Mouse (Mus musculus): ENCODE data around the gene Dgkh.

- TF ChIP-seq POLR2A (IDR thresholded peaks at IDR 0.05; ENCODE audit: insufficient read length, low read depth) (no peak), SRF (IDR thresholded peaks at IDR 0.05; ENCODE audit: control insufficient read depth, insufficient read length, low read depth) (no peak), MAX (IDR thresholded peaks at IDR 0.05; ENCODE audit: low read depth) (no peak), E2F4 (IDR thresholded peaks at IDR 0.05; ENCODE audit: insufficient read depth) (no peak), POLR2AphosphoS2 (IDR thresholded peaks at IDR 0.05; ENCODE audit: insufficient read length, low read depth) (no peak), TCF12 (IDR thresholded peaks at IDR 0.05; ENCODE audit: insufficient read depth, poor library complexity, severe bottlenecking) (no peak), MYOG (IDR thresholded peaks at IDR 0.05; ENCODE audit: control insufficient read depth in 1 of 3, insufficient read depth in 1 of 3, insufficient read length in 2 of 3, low read depth in 2 of 3) (no peak), CEBPB (IDR thresholded peaks at IDR 0.05; ENCODE audit: insufficient read depth, poor library complexity, severe bottlenecking) (no peak), TCF3 (IDR thresholded peaks at IDR 0.05; ENCODE audit: insufficient read length, low read depth) (no peak), MYOD1 (IDR thresholded peaks at IDR 0.05; ENCODE audit: control insufficient read depth in 1 of 3, insufficient read length in 2 of 3, low read depth in 2 of 3) (no peak)
Measured at GRCm38 (mm10) chr14:78703361-78703760, 29.2 kb downstream of the Dgkh start.

All from myocyte (in vitro differentiated cells).